Mouse (Mus musculus) thymus, postnatal 25 days (tissue): ENCODE measurements around the gene Fndc8.
"Not testable (repeated sequence)": the region's sequence is repeated elsewhere in the genome, so short reads cannot be mapped to it uniquely, and the experiment has no call there.

Experiments used
- DNase-seq: peaks from one replicate; pipeline ENCODE4 v3.0.0; 2022

Gene Fndc8

GRCm38 (mm10) chr11:82920768-82921167, 28.8 kb downstream of the Fndc8 start:
- DNase-seq, result no peak

- DNase-seq, result no peak
Measured at GRCm38 (mm10) chr11:82921691-82922090, 29.8 kb downstream of the Fndc8 start.

- not testable (repeated sequence) for DNase-seq
Measured at GRCm38 (mm10) chr11:82923910-82924309, 32.0 kb downstream of the Fndc8 start.

- DNase-seq, result no peak
Measured at GRCm38 (mm10) chr11:82928897-82929632, 37.1 kb downstream of the Fndc8 start.

GRCm38 (mm10) chr11:82929633-82929950, 37.7 kb downstream of the Fndc8 start:
- no peak for DNase-seq

- DNase-seq, result not testable (repeated sequence)
Measured at GRCm38 (mm10) chr11:82930391-82930955, 38.5 kb downstream of the Fndc8 start.

GRCm38 (mm10) chr11:82931161-82931560, 39.2 kb downstream of the Fndc8 start:
- DNase-seq, result not testable (repeated sequence)

GRCm38 (mm10) chr11:82931671-82932450, 39.9 kb downstream of the Fndc8 start:
- DNase-seq, result not testable (repeated sequence)

- no peak for DNase-seq
Measured at GRCm38 (mm10) chr11:82933186-82933585, 41.3 kb downstream of the Fndc8 start.

- DNase-seq, result peak; percentile 35
Measured at GRCm38 (mm10) chr11:82943336-82943735, 51.4 kb downstream of the Fndc8 start.

GRCm38 (mm10) chr11:82945636-82946035, 53.7 kb downstream of the Fndc8 start:
- no peak for DNase-seq

GRCm38 (mm10) chr11:82947457-82947856, 55.5 kb downstream of the Fndc8 start:
- DNase-seq, result peak; percentile 62

GRCm38 (mm10) chr11:82949036-82949435, 57.1 kb downstream of the Fndc8 start:
- DNase-seq, result no peak
